Mouse (Mus musculus) CH12.LX (cell line): Measurements from ENCODE around the gene Aig1. TPM values are rescaled to one million over a fixed set of nuclear protein-coding genes. Genes with fewer than 3 reads are reported as not detected.

Experiments used
- DNase-seq: peaks from one replicate; pipeline ENCODE4 v3.0.0-alpha.2; 2013; ENCODE audit errors: extremely low read depth
- H3K27ac ChIP-seq: 2 replicates; pipeline ENCODE4 v1.5.1; 2012; ENCODE audit warnings: low read depth, mild to moderate bottlenecking, control low read depth, moderate library complexity; ENCODE audit not compliant: insufficient read depth
- H3K27me3 ChIP-seq: replicated peaks from 2 replicates; pipeline ENCODE3; 2012; ENCODE audit warnings: inconsistent platforms
- H3K36me3 ChIP-seq, 2 experiments: replicated peaks in 1 of 2; 2 replicates each; pipeline versions ENCODE3 to v1.6.1; 2012; ENCODE audit warnings: inconsistent platforms in 1 of 2, low read length in 1 of 2, mild to moderate bottlenecking in 1 of 2, mixed read lengths in 1 of 2, moderate library complexity in 1 of 2; ENCODE audit not compliant: control insufficient read depth in 1 of 2, insufficient read depth in 1 of 2
- H3K4me1 ChIP-seq, 2 experiments: 2 replicates each; pipeline ENCODE4 v1.6.1; 2012; ENCODE audit warnings: inconsistent platforms in 1 of 2, moderate library complexity in 1 of 2; ENCODE audit not compliant: insufficient read depth in 2 of 2, control insufficient read depth in 1 of 2
- H3K4me2 ChIP-seq: 2 replicates; pipeline ENCODE4 v1.6.1; 2012; ENCODE audit warnings: low read depth, mild to moderate bottlenecking, control low read depth; ENCODE audit not compliant: poor library complexity, insufficient read depth, severe bottlenecking
- H3K4me3 ChIP-seq, 3 experiments: fragments of 150-350 bp in 1 of 3; sonication (generic) in 1 of 3; replicated peaks in 1 of 3; 2 replicates each; pipeline versions ENCODE3 to v1.5.1; 2011 to 2012; ENCODE audit warnings: low read depth in 2 of 3, low read length in 2 of 3, mild to moderate bottlenecking in 2 of 3, moderate library complexity in 2 of 3, control low read depth in 1 of 3, improper control_type of control experiment in 1 of 3, inconsistent platforms in 1 of 3, mixed read lengths in 1 of 3; ENCODE audit not compliant: poor library complexity in 1 of 3
- H3K79me2 ChIP-seq: replicated peaks from 2 replicates; pipeline ENCODE4 v1.6.1; 2012; ENCODE audit warnings: mild to moderate bottlenecking, moderate library complexity; ENCODE audit not compliant: control insufficient read depth, poor library complexity, insufficient read depth, severe bottlenecking; ENCODE audit errors: extremely low read depth
- H3K9ac ChIP-seq: 2 replicates; pipeline ENCODE4 v1.6.1; 2012; ENCODE audit warnings: low read depth, mild to moderate bottlenecking, control low read depth, moderate library complexity; ENCODE audit not compliant: insufficient read depth
- H3K9me3 ChIP-seq: replicated peaks from 2 replicates; pipeline ENCODE3; 2012; ENCODE audit warnings: low read length, inconsistent platforms, mixed read lengths
- E2F4 ChIP-seq: IDR thresholded peaks from 2 replicates; pipeline ENCODE4 v1.6.1; 2011; ENCODE audit warnings: low read depth, low read length, improper control_type of control experiment; ENCODE audit not compliant: insufficient replicate concordance
- ELF1 ChIP-seq: IDR thresholded peaks from 2 replicates; pipeline ENCODE4 v1.6.1; 2014; ENCODE audit warnings: low read depth, mild to moderate bottlenecking, inconsistent platforms, low read length, improper control_type of control experiment
- EP300 ChIP-seq: IDR thresholded peaks from 2 replicates; pipeline ENCODE4 v1.6.1; 2011; ENCODE audit warnings: low read length, improper control_type of control experiment
- ETS1 ChIP-seq: conservative IDR thresholded peaks from 2 replicates; pipeline ENCODE4 v1.6.1; 2012; ENCODE audit warnings: low read depth, mild to moderate bottlenecking, inconsistent platforms, low read length, improper control_type of control experiment, moderate library complexity
- KAT2A ChIP-seq: IDR thresholded peaks from 2 replicates; pipeline ENCODE4 v1.6.1; 2012; ENCODE audit warnings: low read length, improper control_type of control experiment, inconsistent platforms; ENCODE audit not compliant: insufficient replicate concordance
- MAZ ChIP-seq: IDR thresholded peaks from 2 replicates; pipeline ENCODE4 v1.6.1; 2012; ENCODE audit warnings: low read depth, mild to moderate bottlenecking, inconsistent platforms, low read length, improper control_type of control experiment, moderate library complexity
- MXI1 ChIP-seq: IDR thresholded peaks from 2 replicates; pipeline ENCODE4 v1.6.1; 2011; ENCODE audit warnings: mild to moderate bottlenecking, low read depth, low read length, improper control_type of control experiment
- NELFE ChIP-seq: IDR thresholded peaks from 2 replicates; pipeline ENCODE4 v1.6.1; 2011; ENCODE audit warnings: low read depth, low read length, improper control_type of control experiment
- PAX5 ChIP-seq: IDR thresholded peaks from 2 replicates; pipeline ENCODE4 v1.6.1; 2012; ENCODE audit warnings: low read length, inconsistent platforms, mixed read lengths
- POLR2A ChIP-seq: IDR thresholded peaks from 2 replicates; pipeline ENCODE4 v1.6.1; 2011; ENCODE audit warnings: low read depth, mild to moderate bottlenecking, improper control_type of control experiment, low read length
- POLR2AphosphoS2 ChIP-seq: IDR thresholded peaks from 2 replicates; pipeline ENCODE4 v1.6.1; 2011; ENCODE audit warnings: low read depth, low read length, improper control_type of control experiment
- RCOR1 ChIP-seq: conservative IDR thresholded peaks from 2 replicates; pipeline ENCODE4 v1.6.1; 2012; ENCODE audit warnings: low read depth, mild to moderate bottlenecking, inconsistent platforms, low read length, improper control_type of control experiment
- SMC3 ChIP-seq: IDR thresholded peaks from 2 replicates; pipeline ENCODE4 v1.6.1; 2011; ENCODE audit warnings: low read depth, low read length, improper control_type of control experiment
- TBP ChIP-seq: conservative IDR thresholded peaks from 2 replicates; pipeline ENCODE4 v1.6.1; 2011; ENCODE audit warnings: low read depth, low read length, improper control_type of control experiment
- UBTF ChIP-seq: IDR thresholded peaks from 2 replicates; pipeline ENCODE4 v1.6.1; 2012; ENCODE audit warnings: low read depth, mild to moderate bottlenecking, inconsistent platforms, low read length, improper control_type of control experiment, moderate library complexity
- USF1 ChIP-seq: IDR thresholded peaks from 2 replicates; pipeline ENCODE4 v1.6.1; 2014; ENCODE audit warnings: low read depth, mild to moderate bottlenecking, inconsistent platforms, low read length, improper control_type of control experiment
- ZNF384 ChIP-seq: IDR thresholded peaks from 2 replicates; pipeline ENCODE4 v1.6.1; 2012; ENCODE audit warnings: low read depth, low read length, improper control_type of control experiment, inconsistent platforms
- dilution Hi-C: fragments of 300-500 bp; cut with MboI; formaldehyde crosslinking; loops from 2 replicates; pipeline ENCODE4 v1.14.3; 2020; ENCODE audit warnings: low sequenced_read_pairs; ENCODE audit not compliant: extremely low pct_unique_long_range_greater_than_20kb, extremely low pct_ligation_motif_present
- in situ Hi-C: fragments of 300-500 bp; cut with MboI; formaldehyde crosslinking; loops from 3 replicates; pipeline ENCODE4 v1.14.3; 2019; ENCODE audit warnings: low sequenced_read_pairs, low pct_ligation_motif_present, low pct_unique_long_range_greater_than_20kb, mixed read lengths
- polyA plus RNA-seq: library from polyadenylated mRNA; unstranded; fragments of >175 nt; gene quantifications from 2 replicates; pipeline ENCODE4 v1.2.1, GENCODE M21; 2012; ENCODE audit warnings: low read depth; ENCODE audit not compliant: insufficient read length
- total RNA-seq, 2 experiments: library from RNA; depleted of rRNA; stranded (reverse); fragments of 300-350 nt in 1 of 2; fragments of >200 nt in 1 of 2; gene quantifications; 2 replicates each; pipeline ENCODE4 v1.2.3; 2012 to 2014

The Aig1 gene
- total and polyA plus RNA-seq, 3 experiments = 1.6 to 10.8 (median 2.4) TPM

GRCm38 (mm10) chr10:13808291-13808690, 60.5 kb downstream of the Aig1 start:
- Histone ChIP-seq H3K4me1 (peaks cover 0 to 5% of the 10 kb centered on the region in 2 experiments; a peak in 2 of 4 replicates), H3K4me2 (no peak overlapping the region), H3K27ac (no peak overlapping the region), H3K9ac (no peak overlapping the region), H3K36me3 (no peaks in the 10 kb centered on the region), H3K4me3 (no peak overlapping the region), H3K27me3 (no peaks in the 10 kb centered on the region), H3K79me2 (no peaks in the 10 kb centered on the region), H3K9me3 (no peaks in the 10 kb centered on the region)
- no peak for TF ChIP-seq NELFE
- TF ChIP-seq SMC3 = no peak
- TF ChIP-seq POLR2A = no peak
- no peak for TF ChIP-seq E2F4
- TF ChIP-seq RCOR1 = no peak
- TF ChIP-seq ZNF384 = no peak
- no peak for TF ChIP-seq ELF1
- TF ChIP-seq EP300 = no peak
- in situ Hi-C loops (no loop called here), dilution Hi-C loops (no loop called here)
- no peak for DNase-seq

GRCm38 (mm10) chr10:13806806-13807205, 62.0 kb downstream of the Aig1 start:
- Histone ChIP-seq H3K4me3 (no peak overlapping the region), H3K9me3 (no peaks in the 10 kb centered on the region), H3K79me2 (no peaks in the 10 kb centered on the region), H3K9ac (no peak overlapping the region), H3K4me2 (no peak overlapping the region), H3K36me3 (no peaks in the 10 kb centered on the region), H3K4me1 (peaks cover 0 to 5% of the 10 kb centered on the region in 2 experiments; a peak in 2 of 4 replicates), H3K27me3 (no peaks in the 10 kb centered on the region), H3K27ac (no peak overlapping the region)
- in situ Hi-C loops (no loop called here), dilution Hi-C loops (no loop called here)
- TF ChIP-seq SMC3 (no peak), PAX5 (no peak), ELF1 (no peak), TBP (no peak), MXI1 (no peak), POLR2AphosphoS2 (no peak), ETS1 (no peak), UBTF (no peak), MAZ (no peak), KAT2A (no peak), USF1 (no peak)
- no peak for DNase-seq
